Mouse (Mus musculus): ENCODE data around the gene D1Pas1. TPM values are rescaled to one million over a fixed set of nuclear protein-coding genes. Genes with fewer than 3 reads are reported as not detected.

The D1Pas1 gene
- polyA plus RNA-seq, 1 experiment from 2014 or later: 0.11 TPM

GRCm38 (mm10) chr1:186997596-186998304 lies 30.5 kb downstream of the D1Pas1 start:
- Histone ChIP-seq H3K36me3 (ENCODE audit: control insufficient read depth, insufficient read depth, low read length) (no peaks in the 10 kb centered on the region), H3K4me1 (ENCODE audit: control insufficient read depth, insufficient read depth, low read length) (no peaks in the 10 kb centered on the region), H3K4me2 (ENCODE audit: low read depth, severe bottlenecking) (no peak overlapping the region), H3K4me3 (ENCODE audit: low read depth, low read length) (no peak overlapping the region), H3K9ac (ENCODE audit: low read length) (no peak overlapping the region), H3K27ac (replicated peaks; ENCODE audit: low read depth, low read length) (no peak overlapping the region), H3K9me3 (ENCODE audit: control insufficient read depth, low read length) (no peaks in the 10 kb centered on the region), H3K27me3 (ENCODE audit: control insufficient read depth, insufficient read depth, low read length) (no peaks in the 10 kb centered on the region)
- WGBS: 85% methylated on average over 21 of the region's 21 CpGs
- no peak for ATAC-seq (ENCODE audit: insufficient number of reproducible peaks, low FRiP score, low TSS enrichment, low read depth)
- no peak for DNase-seq (ENCODE audit: low spot score)

DNA sequence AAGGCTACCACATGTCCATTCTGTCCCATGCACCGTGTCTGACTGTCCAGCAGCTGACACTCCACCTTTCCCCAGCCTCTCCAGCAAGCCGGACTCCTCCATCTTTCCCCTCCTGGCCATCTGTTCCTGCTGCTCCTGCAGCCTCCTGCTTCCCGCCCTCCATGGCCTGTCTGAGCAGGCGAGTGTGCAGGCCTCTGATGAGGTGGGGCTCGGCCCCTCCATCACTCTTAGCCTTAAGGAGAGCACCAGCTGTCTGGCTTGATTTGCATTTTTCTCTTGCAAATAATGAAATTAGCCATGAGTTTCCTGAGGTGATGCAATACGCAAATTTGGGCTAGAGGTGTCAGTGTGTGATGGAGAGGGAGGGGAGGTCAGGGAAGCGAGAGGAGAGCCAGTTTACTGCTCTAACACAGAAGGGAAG lies 36.2 kb downstream of the D1Pas1 start:
- Histone ChIP-seq H3K27ac (replicated peaks; ENCODE audit: low read depth, low read length) (no peak overlapping the region), H3K9me3 (ENCODE audit: control insufficient read depth, low read length) (no peaks in the 10 kb centered on the region), H3K4me2 (ENCODE audit: low read depth, severe bottlenecking) (no peak overlapping the region), H3K4me1 (ENCODE audit: control insufficient read depth, insufficient read depth, low read length) (no peaks in the 10 kb centered on the region), H3K36me3 (ENCODE audit: control insufficient read depth, insufficient read depth, low read length) (no peaks in the 10 kb centered on the region), H3K27me3 (ENCODE audit: control insufficient read depth, insufficient read depth, low read length) (no peaks in the 10 kb centered on the region), H3K4me3 (ENCODE audit: low read depth, low read length) (no peak overlapping the region), H3K9ac (ENCODE audit: low read length) (no peak overlapping the region)
- 46% methylated on average over 7 of the region's 7 CpGs for WGBS
- DNase-seq (ENCODE audit: low spot score) (no peak), ATAC-seq (ENCODE audit: insufficient number of reproducible peaks, low FRiP score, low TSS enrichment, low read depth) (no peak)

DNA sequence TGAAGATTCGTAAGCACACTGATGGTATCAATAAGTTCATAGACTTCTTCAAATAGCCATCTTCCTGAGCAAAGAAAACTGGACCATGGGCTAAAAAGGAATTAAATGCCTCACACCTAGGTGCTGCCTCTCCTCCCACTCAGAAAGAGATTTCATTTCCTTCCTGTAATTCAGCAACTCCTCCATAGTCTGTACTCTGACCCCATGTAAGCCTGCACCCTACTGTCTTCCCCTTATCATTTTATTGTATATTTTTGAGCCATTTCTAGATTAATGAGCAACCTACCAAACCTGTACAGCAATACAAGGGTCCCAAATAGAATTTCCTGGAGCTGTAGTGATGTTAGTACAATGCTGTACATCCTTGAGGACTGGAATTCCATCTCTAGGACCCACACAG lies 37.1 kb downstream of the D1Pas1 start:
- DNase-seq (ENCODE audit: low spot score) (no peak), ATAC-seq (ENCODE audit: insufficient number of reproducible peaks, low FRiP score, low TSS enrichment, low read depth) (no peak)
- no peaks in the 10 kb centered on the region for H3K36me3 ChIP-seq (ENCODE audit: control insufficient read depth, insufficient read depth, low read length)

DNA sequence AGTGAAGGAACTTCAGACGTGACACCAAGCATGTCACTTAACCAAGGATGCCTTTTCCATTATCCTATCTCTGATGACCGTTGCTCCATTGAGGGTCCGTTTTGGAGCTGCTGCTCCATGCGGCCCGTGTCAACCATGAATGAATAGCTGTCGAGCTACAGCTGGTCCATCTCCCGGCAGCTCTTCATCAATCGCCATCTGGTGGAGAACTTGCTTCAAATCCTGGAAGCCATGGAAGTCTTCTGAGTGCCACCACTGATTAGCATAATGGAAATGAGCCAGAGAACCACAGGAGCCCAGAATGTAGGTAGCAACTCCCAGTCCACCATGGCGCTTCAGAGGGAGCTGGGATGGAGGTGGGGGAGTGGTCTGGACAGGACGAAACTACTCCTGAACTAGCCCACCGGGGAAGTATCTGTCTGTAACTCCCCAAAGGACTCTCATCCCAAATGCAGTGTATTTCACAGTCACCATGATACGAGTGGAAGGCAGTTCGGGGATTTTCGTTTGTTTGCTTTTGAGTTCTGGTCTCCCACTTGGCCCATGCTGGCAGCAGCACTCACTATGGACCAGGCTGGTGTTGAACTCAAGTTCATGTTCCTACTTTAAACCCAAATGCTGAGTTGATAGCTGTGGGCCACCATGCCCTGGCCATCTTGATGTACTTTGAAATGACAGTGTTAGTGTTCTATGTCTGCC lies 39.2 kb downstream of the D1Pas1 start:
- no peaks in the 10 kb centered on the region for H3K27me3 ChIP-seq (ENCODE audit: control insufficient read depth, insufficient read depth, low read length)
- H3K9ac ChIP-seq (ENCODE audit: low read length): no peak overlapping the region
- H3K4me2 ChIP-seq (ENCODE audit: low read depth, severe bottlenecking): no peak overlapping the region
- H3K4me3 ChIP-seq (ENCODE audit: low read depth, low read length): no peak overlapping the region
- H3K9me3 ChIP-seq (ENCODE audit: control insufficient read depth, low read length): no peaks in the 10 kb centered on the region
- ATAC-seq (ENCODE audit: insufficient number of reproducible peaks, low FRiP score, low TSS enrichment, low read depth): no peak
- 87% methylated on average over 14 of the region's 14 CpGs for WGBS
- no peak for DNase-seq (ENCODE audit: low spot score)
- no peak overlapping the region for H3K27ac ChIP-seq (replicated peaks; ENCODE audit: low read depth, low read length)
- no peaks in the 10 kb centered on the region for H3K36me3 ChIP-seq (ENCODE audit: control insufficient read depth, insufficient read depth, low read length)
- no peaks in the 10 kb centered on the region for H3K4me1 ChIP-seq (ENCODE audit: control insufficient read depth, insufficient read depth, low read length)

More for the DNA sequence above, 37.1 kb downstream of the D1Pas1 start:
- Histone ChIP-seq H3K9ac (ENCODE audit: low read length) (no peak overlapping the region), H3K4me1 (ENCODE audit: control insufficient read depth, insufficient read depth, low read length) (no peaks in the 10 kb centered on the region), H3K27me3 (ENCODE audit: control insufficient read depth, insufficient read depth, low read length) (no peaks in the 10 kb centered on the region), H3K4me2 (ENCODE audit: low read depth, severe bottlenecking) (no peak overlapping the region), H3K27ac (replicated peaks; ENCODE audit: low read depth, low read length) (no peak overlapping the region), H3K4me3 (ENCODE audit: low read depth, low read length) (no peak overlapping the region), H3K9me3 (ENCODE audit: control insufficient read depth, low read length) (no peaks in the 10 kb centered on the region)
- WGBS: 94% methylated on average over 1 of the region's 1 CpGs

GRCm38 (mm10) chr1:187008236-187008635 lies 41.0 kb downstream of the D1Pas1 start:
- Histone ChIP-seq H3K4me2 (ENCODE audit: low read depth, severe bottlenecking) (no peak overlapping the region), H3K9me3 (ENCODE audit: control insufficient read depth, low read length) (no peaks in the 10 kb centered on the region), H3K4me1 (ENCODE audit: control insufficient read depth, insufficient read depth, low read length) (no peaks in the 10 kb centered on the region), H3K9ac (ENCODE audit: low read length) (no peak overlapping the region), H3K4me3 (ENCODE audit: low read depth, low read length) (no peak overlapping the region), H3K27ac (replicated peaks; ENCODE audit: low read depth, low read length) (no peak overlapping the region), H3K27me3 (ENCODE audit: control insufficient read depth, insufficient read depth, low read length) (no peaks in the 10 kb centered on the region), H3K36me3 (ENCODE audit: control insufficient read depth, insufficient read depth, low read length) (no peaks in the 10 kb centered on the region)
- DNase-seq (ENCODE audit: low spot score): no peak
- no peak for ATAC-seq (ENCODE audit: insufficient number of reproducible peaks, low FRiP score, low TSS enrichment, low read depth)
- WGBS: 94% methylated on average over 7 of the region's 7 CpGs

- Histone ChIP-seq H3K9ac (ENCODE audit: low read length) (no peak overlapping the region), H3K36me3 (ENCODE audit: control insufficient read depth, insufficient read depth, low read length) (no peaks in the 10 kb centered on the region), H3K27ac (replicated peaks; ENCODE audit: low read depth, low read length) (no peak overlapping the region), H3K4me2 (ENCODE audit: low read depth, severe bottlenecking) (no peak overlapping the region), H3K27me3 (ENCODE audit: control insufficient read depth, insufficient read depth, low read length) (no peaks in the 10 kb centered on the region), H3K4me1 (ENCODE audit: control insufficient read depth, insufficient read depth, low read length) (no peaks in the 10 kb centered on the region), H3K4me3 (ENCODE audit: low read depth, low read length) (no peak overlapping the region), H3K9me3 (ENCODE audit: control insufficient read depth, low read length) (no peaks in the 10 kb centered on the region)
- DNase-seq (ENCODE audit: low spot score): no peak
- no peak for ATAC-seq (ENCODE audit: insufficient number of reproducible peaks, low FRiP score, low TSS enrichment, low read depth)
- 73% methylated on average over 11 of the region's 11 CpGs for WGBS
These were observed 42.9 kb downstream of the D1Pas1 start for GRCm38 (mm10) chr1:187010071-187010470.

GRCm38 (mm10) chr1:187011601-187012000 lies 44.4 kb downstream of the D1Pas1 start:
- Histone ChIP-seq H3K4me1 (ENCODE audit: control insufficient read depth, insufficient read depth, low read length) (no peaks in the 10 kb centered on the region; the same call in 1 of the 2 replicates), H3K36me3 (ENCODE audit: control insufficient read depth, insufficient read depth, low read length) (no peaks in the 10 kb centered on the region), H3K4me3 (ENCODE audit: low read depth, low read length) (no peak overlapping the region), H3K4me2 (ENCODE audit: low read depth, severe bottlenecking) (no peak overlapping the region), H3K27me3 (ENCODE audit: control insufficient read depth, insufficient read depth, low read length) (no peaks in the 10 kb centered on the region), H3K9me3 (ENCODE audit: control insufficient read depth, low read length) (no peaks in the 10 kb centered on the region), H3K9ac (ENCODE audit: low read length) (no peak overlapping the region), H3K27ac (replicated peaks; ENCODE audit: low read depth, low read length) (no peak overlapping the region)
- DNase-seq (ENCODE audit: low spot score): no peak
- ATAC-seq (ENCODE audit: insufficient number of reproducible peaks, low FRiP score, low TSS enrichment, low read depth): no peak
- WGBS: 89% methylated on average over 4 of the region's 4 CpGs

DNA sequence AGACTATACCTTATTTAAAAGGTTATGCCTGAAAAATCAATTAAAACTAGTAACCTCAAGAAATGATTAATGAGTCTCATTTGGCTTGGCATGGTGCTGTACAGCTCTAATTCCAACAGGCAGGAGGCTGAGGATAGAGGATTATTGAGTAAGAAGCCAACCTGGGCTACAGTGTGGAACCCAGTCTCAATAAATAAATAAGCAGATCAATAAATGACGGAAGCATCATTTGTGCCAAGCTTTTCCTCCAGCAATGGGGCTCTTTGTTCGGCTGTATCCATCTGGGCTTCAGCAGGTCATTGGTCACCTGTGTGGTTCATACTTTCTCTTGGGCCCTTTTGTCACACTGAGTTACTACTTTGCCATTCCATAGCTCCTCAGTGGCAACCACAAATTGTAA lies 46.9 kb downstream of the D1Pas1 start:
- Histone ChIP-seq H3K27ac (replicated peaks; ENCODE audit: low read depth, low read length) (no peak overlapping the region), H3K4me2 (ENCODE audit: low read depth, severe bottlenecking) (no peak overlapping the region), H3K4me3 (ENCODE audit: low read depth, low read length) (no peak overlapping the region), H3K27me3 (ENCODE audit: control insufficient read depth, insufficient read depth, low read length) (no peaks in the 10 kb centered on the region), H3K4me1 (ENCODE audit: control insufficient read depth, insufficient read depth, low read length) (no peaks in the 10 kb centered on the region; the same call in 1 of the 2 replicates), H3K9ac (ENCODE audit: low read length) (no peak overlapping the region), H3K9me3 (ENCODE audit: control insufficient read depth, low read length) (no peaks in the 10 kb centered on the region), H3K36me3 (ENCODE audit: control insufficient read depth, insufficient read depth, low read length) (no peaks in the 10 kb centered on the region)
- DNase-seq (ENCODE audit: low spot score): no peak
- 92% methylated on average over 2 of the region's 2 CpGs for WGBS
- ATAC-seq (ENCODE audit: insufficient number of reproducible peaks, low FRiP score, low TSS enrichment, low read depth): no peak

Measured in limb, embryonic 11.5 days (tissue).